Mouse (Mus musculus) hematopoietic multipotent progenitor cell, adult 10-12 weeks (in vitro differentiated cells): Measurements from ENCODE around the gene Akap6. TPM values are rescaled to one million over a fixed set of nuclear protein-coding genes. Genes with fewer than 3 reads are reported as not detected.

Source experiments
- polyA plus RNA-seq: library from polyadenylated mRNA; stranded (reverse); fragments of >175 nt; gene quantifications from 2 replicates; pipeline ENCODE4 v1.2.3, GENCODE M21; 2012; ENCODE audit warnings: low replicate concordance

Akap6 gene
- polyA plus RNA-seq, result 0.04 TPM in 1 of 2 replicates, not detected in the other

DNA sequence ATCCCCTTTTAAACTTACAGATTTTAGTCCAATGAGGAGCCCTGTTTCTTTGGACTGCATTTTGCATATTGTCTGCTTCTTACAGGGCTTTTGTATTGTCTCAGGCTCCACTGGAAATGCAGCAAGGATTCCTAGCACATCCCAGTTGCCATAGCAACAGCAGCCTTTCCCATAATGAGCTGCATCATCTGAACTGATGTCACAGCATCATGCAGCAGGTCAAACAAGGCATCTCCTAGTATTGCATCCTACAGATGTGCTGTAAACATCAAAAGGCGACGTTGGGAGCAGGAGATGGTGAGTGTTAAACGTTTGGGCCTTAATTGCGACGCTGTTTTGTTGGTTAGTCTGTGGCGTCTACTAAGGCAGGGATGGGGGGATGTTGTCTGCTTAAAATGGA lies at the start of gene Akap6:
Akap6 (plus strand) TSS at position 238 of the 400 bp plus-strand sequence.

Other genes with a start within 250 kb of the Akap6 start
- gene Arhgap5, start 195.4 kb upstream of the Akap6 start, polyA plus RNA-seq, result 0.07 and 0.65 TPM in 2 replicates